Mouse (Mus musculus) heart, adult 11 months (tissue): ENCODE data around the gene Trpc4ap.
A peak's percentile ranks its signal among the peaks of the same experiment; 100 is the strongest.

Experiments
- DNase-seq: peaks from one replicate; pipeline ENCODE4 v3.0.0; 2022

The Trpc4ap gene

DNA sequence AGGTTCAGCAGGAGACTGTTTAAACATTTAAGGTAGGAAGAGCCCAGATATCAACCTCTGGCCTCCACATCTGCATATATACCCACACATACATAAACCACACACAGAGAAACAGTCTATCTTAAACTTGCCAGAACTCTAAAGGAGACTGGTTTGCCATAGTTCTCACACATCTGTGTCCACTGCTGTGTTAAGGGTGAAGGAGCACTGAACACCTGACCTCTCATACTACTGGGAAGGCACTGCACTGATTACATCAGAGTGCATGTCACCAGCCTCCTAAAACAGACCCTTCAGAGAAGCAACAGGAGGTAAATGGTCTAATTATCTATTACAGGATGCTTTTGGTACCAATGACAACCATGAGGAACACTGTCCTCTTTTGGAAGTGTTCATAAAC is 55.3 kb downstream of the Trpc4ap start:
- DNase-seq, result peak; percentile 73

DNA sequence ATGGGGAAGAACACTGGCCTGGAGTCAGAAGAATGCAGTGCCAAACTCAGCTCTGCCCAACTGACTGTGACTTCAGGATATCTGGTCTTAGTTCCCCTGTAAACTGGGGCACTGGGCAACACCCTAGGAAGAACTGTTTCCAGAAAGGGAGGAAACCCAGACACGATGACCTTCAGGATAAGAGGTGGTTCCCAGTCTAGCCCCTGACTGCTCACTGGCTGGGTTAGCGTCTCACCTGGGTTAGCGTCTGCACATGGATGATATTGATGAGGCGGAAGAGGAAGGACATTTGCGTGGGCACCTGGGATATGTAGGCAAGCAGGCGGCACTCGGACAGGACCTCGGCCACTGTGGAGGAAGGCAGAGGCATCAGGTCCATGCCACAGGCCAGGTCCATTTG is 56.2 kb downstream of the Trpc4ap start:
- DNase-seq, result peak; percentile 91

- peak; percentile 92 for DNase-seq
These were observed 57.6 kb downstream of the Trpc4ap start for GRCm38 (mm10) chr2:155634562-155634961.

GRCm38 (mm10) chr2:155633731-155634130 is 58.5 kb downstream of the Trpc4ap start:
- DNase-seq, result no peak

DNA sequence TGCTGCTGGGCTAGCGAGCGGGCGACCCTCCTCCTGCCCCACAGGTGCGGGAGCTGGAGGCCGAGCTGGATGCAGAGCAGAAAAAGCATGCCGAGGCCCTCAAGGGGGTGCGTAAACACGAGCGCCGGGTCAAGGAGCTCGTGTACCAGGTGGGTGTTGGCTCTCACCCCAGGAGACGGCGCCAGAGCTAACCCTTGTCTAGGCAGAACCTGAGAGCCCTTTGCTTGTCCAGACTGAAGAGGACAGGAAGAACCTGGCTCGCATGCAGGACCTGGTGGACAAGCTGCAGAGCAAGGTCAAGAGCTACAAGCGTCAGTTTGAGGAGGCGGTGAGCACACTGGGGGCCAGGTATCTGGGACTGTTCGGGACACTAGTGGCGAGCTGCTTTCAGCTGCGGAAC is 59.1 kb downstream of the Trpc4ap start:
- no peak for DNase-seq

GRCm38 (mm10) chr2:155632138-155632936 is 59.8 kb downstream of the Trpc4ap start:
- DNase-seq, result no peak

DNA sequence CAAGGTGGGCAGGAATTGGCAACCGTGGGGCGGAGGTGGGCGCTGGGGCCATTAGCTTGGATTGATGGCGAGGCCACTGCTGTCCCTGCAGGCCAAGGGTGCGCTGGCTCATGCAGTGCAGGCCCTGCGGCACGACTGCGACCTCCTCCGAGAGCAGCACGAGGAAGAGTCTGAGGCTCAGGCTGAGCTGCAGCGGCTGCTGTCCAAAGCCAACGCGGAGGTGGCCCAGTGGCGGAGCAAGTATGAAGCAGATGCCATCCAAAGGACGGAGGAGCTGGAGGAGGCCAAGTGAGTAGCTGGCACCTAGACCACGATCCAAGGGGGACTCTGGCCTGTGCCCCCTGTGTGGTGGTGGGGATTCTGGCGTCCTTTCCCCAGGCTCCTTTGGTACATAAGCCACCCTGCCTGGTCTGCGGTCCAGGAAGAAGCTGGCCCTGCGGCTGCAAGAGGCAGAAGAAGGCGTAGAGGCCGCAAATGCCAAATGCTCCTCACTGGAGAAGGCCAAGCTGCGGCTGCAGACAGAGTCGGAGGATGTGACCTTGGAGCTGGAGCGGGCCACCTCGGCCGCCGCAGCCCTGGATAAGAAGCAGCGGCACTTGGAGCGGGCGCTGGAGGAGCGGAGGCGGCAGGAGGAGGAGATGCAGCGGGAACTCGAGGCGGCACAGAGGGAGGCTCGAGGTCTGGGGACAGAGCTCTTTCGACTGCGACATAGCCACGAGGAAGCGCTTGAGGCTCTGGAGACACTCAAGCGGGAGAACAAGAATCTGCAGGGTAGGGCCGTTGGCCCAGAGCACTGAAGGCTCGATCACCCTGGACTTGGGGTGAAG is 61.4 kb downstream of the Trpc4ap start:
- DNase-seq, result no peak

GRCm38 (mm10) chr2:155630153-155630552 is 62.0 kb downstream of the Trpc4ap start:
- no peak for DNase-seq

GRCm38 (mm10) chr2:155629231-155629661 is 62.9 kb downstream of the Trpc4ap start:
- DNase-seq, result peak; percentile 90

GRCm38 (mm10) chr2:155628519-155628918 is 63.7 kb downstream of the Trpc4ap start:
- peak; percentile 94 for DNase-seq

GRCm38 (mm10) chr2:155628112-155628511 is 64.1 kb downstream of the Trpc4ap start:
- DNase-seq, result no peak

- DNase-seq, result peak; percentile 96
These were observed 65.0 kb downstream of the Trpc4ap start for GRCm38 (mm10) chr2:155627030-155627738.

DNA sequence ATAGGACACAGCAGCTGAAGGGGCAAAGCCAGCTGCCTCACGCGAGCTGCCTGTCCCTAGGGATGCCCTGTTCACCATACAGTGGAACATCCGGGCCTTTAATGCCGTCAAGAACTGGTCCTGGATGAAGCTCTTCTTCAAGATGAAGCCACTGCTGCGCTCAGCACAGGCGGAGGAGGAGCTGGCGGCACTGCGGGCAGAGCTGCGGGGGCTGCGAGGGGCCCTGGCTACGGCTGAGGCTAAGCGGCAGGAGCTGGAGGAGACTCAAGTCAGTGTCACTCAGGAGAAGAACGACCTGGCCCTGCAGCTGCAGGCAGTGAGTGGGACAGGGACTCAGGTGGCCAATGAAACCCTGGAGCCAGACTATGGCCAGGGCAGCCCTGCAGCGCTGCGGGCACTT is 65.9 kb downstream of the Trpc4ap start:
- no peak for DNase-seq

GRCm38 (mm10) chr2:155624730-155625129 is 67.5 kb downstream of the Trpc4ap start:
- peak; percentile 86 for DNase-seq

DNA sequence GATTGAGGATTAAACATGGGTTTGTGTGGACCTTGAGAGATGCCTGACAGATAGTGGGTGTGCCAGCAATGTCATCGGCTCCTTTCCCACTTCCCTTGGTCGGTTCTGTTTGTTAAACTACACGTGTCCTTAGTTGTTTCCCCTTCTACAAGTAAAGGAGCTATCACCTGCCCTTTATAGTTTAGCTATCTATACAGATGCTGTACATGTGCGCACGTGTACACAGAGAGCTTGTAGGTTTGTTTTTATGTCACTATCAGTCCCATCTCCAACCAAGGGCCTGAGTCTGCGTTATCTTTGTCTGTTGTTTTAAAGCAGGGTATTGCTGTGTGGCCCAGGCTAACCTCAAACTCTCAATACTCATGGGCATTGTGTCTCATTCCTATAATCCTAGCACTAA is 68.2 kb downstream of the Trpc4ap start:
- no peak for DNase-seq

GRCm38 (mm10) chr2:155622606-155623005 is 69.6 kb downstream of the Trpc4ap start:
- DNase-seq, result no peak

DNA sequence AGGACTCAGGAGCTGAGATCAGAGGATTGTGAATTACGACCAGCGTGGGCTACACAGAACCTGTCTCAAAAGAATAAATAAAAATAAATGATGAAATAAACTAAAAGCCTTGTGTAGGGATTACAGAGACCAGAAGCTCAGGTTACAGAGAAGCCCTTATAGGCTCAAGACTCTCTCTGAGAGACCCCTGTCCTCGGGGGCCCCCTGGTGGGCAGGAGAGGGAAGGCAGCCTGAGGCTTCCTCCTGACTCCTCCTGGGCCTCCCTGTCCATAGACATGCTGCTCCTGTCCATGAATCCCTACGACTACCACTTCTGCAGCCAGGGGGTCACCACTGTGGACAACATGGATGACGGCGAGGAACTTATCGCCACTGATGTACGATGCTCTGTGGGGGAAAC is 72.4 kb downstream of the Trpc4ap start:
- peak; percentile 96 for DNase-seq

- DNase-seq, result no peak
These were observed 75.2 kb downstream of the Trpc4ap start for GRCm38 (mm10) chr2:155616971-155617370.

GRCm38 (mm10) chr2:155613953-155614352 is 78.2 kb downstream of the Trpc4ap start:
- no peak for DNase-seq

GRCm38 (mm10) chr2:155613326-155613755 is 78.8 kb downstream of the Trpc4ap start:
- DNase-seq, result peak; percentile 93

DNA sequence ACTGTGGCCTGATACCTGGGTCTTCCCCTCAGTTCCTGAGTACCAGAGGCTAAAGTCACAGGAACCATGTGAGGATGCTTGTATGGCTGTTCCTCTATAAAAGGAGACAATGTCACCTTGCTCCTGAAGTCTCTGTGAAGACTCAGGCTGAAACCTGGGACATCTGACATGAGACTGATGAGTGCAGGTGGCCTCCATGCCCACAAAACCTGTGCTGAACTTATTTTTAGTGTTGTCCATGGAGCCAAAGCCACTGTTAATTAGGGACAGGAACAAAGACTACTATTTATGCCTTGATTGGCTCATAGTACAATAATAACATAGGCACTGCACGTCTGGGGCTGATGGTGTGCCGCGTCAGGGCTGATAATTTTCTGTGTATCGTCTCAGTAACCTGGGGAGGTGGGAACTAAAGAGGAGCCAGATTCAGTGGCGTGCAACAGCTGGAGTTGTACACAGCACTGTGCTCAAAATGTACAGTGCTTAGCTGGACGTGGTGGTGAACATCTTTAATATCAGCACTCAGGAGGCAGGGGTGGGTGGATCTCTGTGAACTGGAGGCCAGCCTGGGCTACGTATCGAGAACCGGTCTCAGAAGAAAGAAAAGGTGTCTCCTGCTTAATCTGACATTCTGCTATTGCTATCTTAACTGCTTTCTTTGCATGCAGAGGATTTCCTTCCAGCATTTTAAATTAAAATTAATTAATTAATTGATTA is 80.2 kb downstream of the Trpc4ap start:
- DNase-seq, result no peak

DNA sequence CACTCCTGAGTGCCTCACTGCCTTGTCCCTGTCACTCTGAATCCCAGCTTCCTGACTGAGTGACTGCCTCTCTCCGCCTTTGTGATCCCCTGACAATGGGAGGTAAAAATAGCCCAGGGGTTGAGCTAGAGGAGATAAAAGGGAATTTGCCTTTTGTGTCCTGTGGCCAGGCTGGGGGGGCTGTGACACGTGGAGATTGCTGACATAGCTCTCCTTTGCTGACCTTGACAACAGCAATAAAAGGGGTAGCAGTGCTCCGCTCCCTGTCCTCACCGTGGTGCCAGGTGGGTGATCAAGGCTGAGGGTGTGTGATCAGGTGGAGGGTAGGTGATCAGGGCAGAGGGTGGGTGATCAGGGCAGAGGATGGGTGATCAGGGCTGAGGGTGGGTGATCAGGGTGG is 81.2 kb downstream of the Trpc4ap start, which contains the start of gene Myh7b:
TSS of gene Myh7b (plus strand) at position 235 of the 400 bp plus-strand sequence.
- peak; percentile 97 for DNase-seq
